Mouse (Mus musculus) bone marrow macrophage, adult 2 months (primary cell): ENCODE data around the gene Foxs1.

Source experiments
- CTCF ChIP-seq: IDR thresholded peaks from 2 replicates; pipeline ENCODE4 v1.5.1; 2012; ENCODE audit warnings: low read depth, mild to moderate bottlenecking, low read length, moderate library complexity
- POLR2A ChIP-seq: IDR thresholded peaks from 2 replicates; pipeline ENCODE4 v1.6.1; 2012; ENCODE audit warnings: mild to moderate bottlenecking, low read depth, low read length, borderline replicate concordance

- no peak for TF ChIP-seq CTCF
- no peak for TF ChIP-seq POLR2A
Observed at GRCm38 (mm10) chr2:152943568-152943967, 10.6 kb upstream of the Foxs1 start.
